Mouse (Mus musculus): Measurements from ENCODE around the gene Pgm1. TPM values are rescaled to one million over a fixed set of nuclear protein-coding genes. Genes with fewer than 3 reads are reported as not detected.

The Pgm1 gene
- polyA plus RNA-seq, 1 experiment from 2014 or later, result 78.2 TPM

DNA sequence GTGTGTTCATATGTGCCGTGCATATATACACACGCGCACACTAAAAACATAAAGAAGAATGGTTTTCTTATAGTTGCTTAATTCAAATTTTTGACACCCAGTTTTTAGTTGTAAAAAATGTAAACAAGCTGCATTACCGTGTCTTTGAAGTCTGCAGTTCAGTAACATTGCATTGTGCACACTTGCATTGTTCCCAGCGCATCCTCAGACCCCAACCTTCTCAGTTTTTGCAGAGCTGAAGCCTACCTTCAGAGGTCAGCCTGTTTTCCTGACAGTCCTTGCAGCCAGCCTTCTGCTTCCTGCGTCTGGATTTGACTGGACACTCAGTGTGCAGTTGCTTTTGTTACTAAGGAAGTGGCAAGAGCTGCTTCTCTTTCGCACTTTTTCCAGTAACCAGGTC is 55.9 kb downstream of the Pgm1 start:
- WGBS, result 82% methylated on average over 7 of the region's 7 CpGs
- H3K9me3 ChIP-seq (ENCODE audit: control insufficient read depth, low read depth, low read length), result no peaks in the 10 kb centered on the region
- no peak for ATAC-seq (ENCODE audit: insufficient number of reproducible peaks, insufficient read depth, low FRiP score, low read depth)

GRCm38 (mm10) chr4:99985631-99986030 is 56.4 kb downstream of the Pgm1 start:
- H3K9me3 ChIP-seq (ENCODE audit: control insufficient read depth, low read depth, low read length), result no peaks in the 10 kb centered on the region
- no peak overlapping the region for H3K4me3 ChIP-seq (ENCODE audit: low read depth, low read length)
- WGBS, result 75% methylated on average over 12 of the region's 12 CpGs
- H3K4me2 ChIP-seq (replicated peaks; ENCODE audit: low read depth, low read length), result no peak overlapping the region
- ATAC-seq (ENCODE audit: insufficient number of reproducible peaks, insufficient read depth, low FRiP score, low read depth), result no peak
- H3K4me1 ChIP-seq (ENCODE audit: control insufficient read depth, insufficient read depth, low read length), result no peaks in the 10 kb centered on the region
- H3K27me3 ChIP-seq (ENCODE audit: control insufficient read depth, insufficient read depth, low read length), result no peaks in the 10 kb centered on the region
- H3K27ac ChIP-seq (ENCODE audit: low read length), result no peak overlapping the region
- no peaks in the 10 kb centered on the region; the same call in 1 of the 2 replicates for H3K36me3 ChIP-seq (ENCODE audit: control insufficient read depth, insufficient read depth, low read length)
- H3K9ac ChIP-seq (replicated peaks; ENCODE audit: low read depth, low read length), result no peak overlapping the region

More for the DNA sequence above, 55.9 kb downstream of the Pgm1 start:
- H3K36me3 ChIP-seq (ENCODE audit: control insufficient read depth, insufficient read depth, low read length), result no peaks in the 10 kb centered on the region; the same call in 1 of the 2 replicates
- no peak overlapping the region for H3K4me3 ChIP-seq (ENCODE audit: low read depth, low read length)
- no peaks in the 10 kb centered on the region for H3K27me3 ChIP-seq (ENCODE audit: control insufficient read depth, insufficient read depth, low read length)
- H3K9ac ChIP-seq (replicated peaks; ENCODE audit: low read depth, low read length), result no peak overlapping the region
- H3K4me1 ChIP-seq (ENCODE audit: control insufficient read depth, insufficient read depth, low read length), result no peaks in the 10 kb centered on the region
- H3K4me2 ChIP-seq (replicated peaks; ENCODE audit: low read depth, low read length), result no peak overlapping the region
- H3K27ac ChIP-seq (ENCODE audit: low read length), result 0 out of 2 replicates have a peak overlapping the region, but pooled peaks have one; percentile 3

- 83% methylated on average over 10 of the region's 10 CpGs for WGBS
Observed at GRCm38 (mm10) chr4:99986609-99987008, 57.4 kb downstream of the Pgm1 start.

GRCm38 (mm10) chr4:99988771-99989170 is 59.6 kb downstream of the Pgm1 start:
- H3K27ac ChIP-seq (ENCODE audit: low read length), result no peak overlapping the region
- no peaks in the 10 kb centered on the region for H3K9me3 ChIP-seq (ENCODE audit: control insufficient read depth, low read depth, low read length)
- no peak overlapping the region for H3K4me2 ChIP-seq (replicated peaks; ENCODE audit: low read depth, low read length)
- no peak overlapping the region for H3K4me3 ChIP-seq (ENCODE audit: low read depth, low read length)
- H3K36me3 ChIP-seq (ENCODE audit: control insufficient read depth, insufficient read depth, low read length), result no peaks in the 10 kb centered on the region
- H3K27me3 ChIP-seq (ENCODE audit: control insufficient read depth, insufficient read depth, low read length), result no peaks in the 10 kb centered on the region
- no peak for ATAC-seq (ENCODE audit: insufficient number of reproducible peaks, insufficient read depth, low FRiP score, low read depth)
- no peak overlapping the region for H3K9ac ChIP-seq (replicated peaks; ENCODE audit: low read depth, low read length)
- no peaks in the 10 kb centered on the region for H3K4me1 ChIP-seq (ENCODE audit: control insufficient read depth, insufficient read depth, low read length)
- WGBS, result 52% methylated on average over 7 of the region's 7 CpGs

More at GRCm38 (mm10) chr4:99986609-99987008, 57.4 kb downstream of the Pgm1 start:
- Histone ChIP-seq H3K9ac (replicated peaks; ENCODE audit: low read depth, low read length) (no peak overlapping the region), H3K4me3 (ENCODE audit: low read depth, low read length) (no peak overlapping the region), H3K36me3 (ENCODE audit: control insufficient read depth, insufficient read depth, low read length) (no peaks in the 10 kb centered on the region; the same call in 1 of the 2 replicates), H3K27me3 (ENCODE audit: control insufficient read depth, insufficient read depth, low read length) (no peaks in the 10 kb centered on the region), H3K27ac (ENCODE audit: low read length) (no peak overlapping the region), H3K4me2 (replicated peaks; ENCODE audit: low read depth, low read length) (no peak overlapping the region), H3K9me3 (ENCODE audit: control insufficient read depth, low read depth, low read length) (no peaks in the 10 kb centered on the region), H3K4me1 (ENCODE audit: control insufficient read depth, insufficient read depth, low read length) (no peaks in the 10 kb centered on the region)
- ATAC-seq (ENCODE audit: insufficient number of reproducible peaks, insufficient read depth, low FRiP score, low read depth), result no peak

- 66% methylated on average over 5 of the region's 5 CpGs for WGBS
- no peaks in the 10 kb centered on the region for H3K27me3 ChIP-seq (ENCODE audit: control insufficient read depth, insufficient read depth, low read length)
- no peak overlapping the region for H3K9ac ChIP-seq (replicated peaks; ENCODE audit: low read depth, low read length)
- ATAC-seq (ENCODE audit: insufficient number of reproducible peaks, insufficient read depth, low FRiP score, low read depth), result no peak
- no peaks in the 10 kb centered on the region for H3K9me3 ChIP-seq (ENCODE audit: control insufficient read depth, low read depth, low read length)
- H3K36me3 ChIP-seq (ENCODE audit: control insufficient read depth, insufficient read depth, low read length), result no peaks in the 10 kb centered on the region
- no peaks in the 10 kb centered on the region for H3K4me1 ChIP-seq (ENCODE audit: control insufficient read depth, insufficient read depth, low read length)
- H3K4me3 ChIP-seq (ENCODE audit: low read depth, low read length), result no peak overlapping the region
- no peak overlapping the region for H3K4me2 ChIP-seq (replicated peaks; ENCODE audit: low read depth, low read length)
- no peak overlapping the region for H3K27ac ChIP-seq (ENCODE audit: low read length)
Observed at GRCm38 (mm10) chr4:100000971-100001370, 71.8 kb downstream of the Pgm1 start.

DNA sequence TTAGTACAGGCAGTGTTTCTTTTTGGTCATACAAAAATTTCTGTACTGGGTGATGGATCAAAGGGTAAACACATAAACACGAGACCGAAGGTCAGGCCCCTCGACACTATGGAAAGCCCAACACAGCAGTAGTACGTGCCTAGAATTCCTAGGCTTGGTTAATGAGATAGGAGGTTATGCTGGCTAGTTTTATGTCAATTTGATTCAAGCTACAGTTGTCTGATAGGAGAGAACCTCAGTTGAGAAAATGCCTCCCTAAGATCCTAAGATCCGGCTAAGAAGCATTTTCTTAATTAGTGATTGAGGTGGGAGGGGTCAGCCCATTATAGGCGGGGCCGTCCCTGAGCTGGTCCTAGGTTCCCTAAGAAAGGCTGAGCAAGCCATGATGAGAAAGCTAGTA is 72.6 kb downstream of the Pgm1 start:
- 65% methylated on average over 7 of the region's 7 CpGs for WGBS
- H3K9me3 ChIP-seq (ENCODE audit: control insufficient read depth, low read depth, low read length), result no peaks in the 10 kb centered on the region
- ATAC-seq (ENCODE audit: insufficient number of reproducible peaks, insufficient read depth, low FRiP score, low read depth), result no peak

DNA sequence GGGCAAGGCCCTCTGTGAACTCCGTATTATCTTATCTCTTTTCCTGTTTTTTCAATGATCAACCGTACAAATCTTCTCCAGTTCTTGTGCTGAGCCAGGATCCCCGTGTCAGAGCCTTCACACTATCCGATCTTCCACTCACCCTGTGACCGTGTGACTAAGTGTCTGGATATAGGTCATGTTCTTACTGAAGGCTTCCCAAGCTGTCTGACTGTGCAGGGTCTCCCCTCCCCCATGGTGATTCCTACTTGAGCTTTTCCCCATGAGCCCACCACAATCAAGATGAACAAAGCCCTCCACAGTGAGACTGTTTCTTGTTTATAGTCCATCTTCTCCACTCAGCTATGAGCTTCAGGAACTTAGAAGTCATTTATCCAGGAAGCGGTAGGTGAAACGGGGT is 78.5 kb downstream of the Pgm1 start:
- Histone ChIP-seq H3K4me1 (ENCODE audit: control insufficient read depth, insufficient read depth, low read length) (peaks cover 12% of the 10 kb centered on the region), H3K4me3 (ENCODE audit: low read depth, low read length) (no peak overlapping the region), H3K9ac (replicated peaks; ENCODE audit: low read depth, low read length) (no peak overlapping the region)

More for the DNA sequence above, 72.6 kb downstream of the Pgm1 start:
- Histone ChIP-seq H3K4me3 (ENCODE audit: low read depth, low read length) (no peak overlapping the region), H3K36me3 (ENCODE audit: control insufficient read depth, insufficient read depth, low read length) (no peaks in the 10 kb centered on the region), H3K27ac (ENCODE audit: low read length) (no peak overlapping the region), H3K4me2 (replicated peaks; ENCODE audit: low read depth, low read length) (no peak overlapping the region), H3K27me3 (ENCODE audit: control insufficient read depth, insufficient read depth, low read length) (no peaks in the 10 kb centered on the region), H3K4me1 (ENCODE audit: control insufficient read depth, insufficient read depth, low read length) (no peaks in the 10 kb centered on the region), H3K9ac (replicated peaks; ENCODE audit: low read depth, low read length) (no peak overlapping the region)

DNA sequence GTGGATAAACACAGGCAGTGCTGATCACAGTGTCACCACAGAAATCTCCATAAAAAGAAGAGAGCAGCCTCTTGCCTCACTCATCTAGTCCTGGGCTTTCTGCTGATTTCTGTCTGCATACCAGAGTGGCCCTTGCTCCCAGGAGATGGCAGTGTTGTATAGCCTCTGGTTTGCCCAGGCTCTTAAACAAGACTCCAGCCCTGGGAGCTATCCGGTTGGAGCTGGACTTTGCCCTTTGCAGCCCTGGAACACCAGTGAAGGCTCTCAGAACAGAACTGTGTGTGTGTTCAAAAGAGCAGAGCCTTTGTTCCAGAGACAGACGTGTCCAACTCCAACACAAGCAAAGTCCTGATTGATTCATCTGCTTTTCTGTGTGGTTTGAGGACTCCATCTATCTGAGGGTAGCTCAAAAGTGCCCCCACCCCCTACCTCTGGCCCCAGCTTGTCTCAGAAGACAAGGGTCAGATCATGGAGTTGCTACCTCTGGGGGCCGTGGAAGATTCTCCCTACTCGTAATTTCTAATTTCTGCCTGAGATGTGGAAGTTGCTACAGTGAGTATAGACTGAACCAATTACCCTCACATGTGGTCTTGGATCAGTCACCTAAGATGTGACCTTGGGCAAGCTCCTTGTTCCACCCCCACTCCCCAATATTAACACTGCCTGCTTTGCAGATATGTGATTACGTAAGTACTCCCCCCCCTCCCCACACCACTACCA is 79.3 kb downstream of the Pgm1 start:
- Histone ChIP-seq H3K27me3 (ENCODE audit: control insufficient read depth, insufficient read depth, low read length) (no peaks in the 10 kb centered on the region), H3K36me3 (ENCODE audit: control insufficient read depth, insufficient read depth, low read length) (no peaks in the 10 kb centered on the region), H3K4me2 (replicated peaks; ENCODE audit: low read depth, low read length) (no peak overlapping the region), H3K9ac (replicated peaks; ENCODE audit: low read depth, low read length) (no peak overlapping the region), H3K27ac (ENCODE audit: low read length) (peak overlapping the region; percentile 52; the same call in 1 of the 2 replicates), H3K4me3 (ENCODE audit: low read depth, low read length) (no peak overlapping the region), H3K4me1 (ENCODE audit: control insufficient read depth, insufficient read depth, low read length) (peaks cover 12% of the 10 kb centered on the region), H3K9me3 (ENCODE audit: control insufficient read depth, low read depth, low read length) (no peaks in the 10 kb centered on the region)
- ATAC-seq (ENCODE audit: insufficient number of reproducible peaks, insufficient read depth, low FRiP score, low read depth), result peak; percentile 91
- 36% methylated on average over 5 of the region's 5 CpGs for WGBS

More for the DNA sequence above, 78.5 kb downstream of the Pgm1 start:
- no peaks in the 10 kb centered on the region for H3K36me3 ChIP-seq (ENCODE audit: control insufficient read depth, insufficient read depth, low read length)
- no peak for ATAC-seq (ENCODE audit: insufficient number of reproducible peaks, insufficient read depth, low FRiP score, low read depth)
- 71% methylated on average over 7 of the region's 7 CpGs for whole genome bisulfite sequencing
- H3K27me3 ChIP-seq (ENCODE audit: control insufficient read depth, insufficient read depth, low read length), result no peaks in the 10 kb centered on the region
- H3K4me2 ChIP-seq (replicated peaks; ENCODE audit: low read depth, low read length), result no peak overlapping the region
- no peak overlapping the region for H3K27ac ChIP-seq (ENCODE audit: low read length)
- no peaks in the 10 kb centered on the region for H3K9me3 ChIP-seq (ENCODE audit: control insufficient read depth, low read depth, low read length)
